Mouse (Mus musculus) olfactory bulb, adult 2 months (tissue): ENCODE measurements at regions not wholly inside any gene's neighbourhood (a gene's known extent, or its start where the extent isn't known, plus 50 kb on each side); places are given as distances from the start of the nearest gene placed in this dataset.

ENCODE experiments used
- CTCF ChIP-seq: fragments of 200-500 bp; IDR thresholded peaks from 2 replicates; pipeline ENCODE4 v1.5.1; 2012; ENCODE audit warnings: low read depth, mild to moderate bottlenecking, low read length, moderate library complexity; ENCODE audit not compliant: insufficient read depth
- POLR2A ChIP-seq: fragments of 200-500 bp; IDR thresholded peaks from 2 replicates; pipeline ENCODE4 v1.6.1; 2012; ENCODE audit warnings: mild to moderate bottlenecking, low read depth, low read length, moderate library complexity; ENCODE audit not compliant: insufficient read depth

- TF ChIP-seq POLR2A: no peak
- TF ChIP-seq CTCF: no peak
Observed at GRCm38 (mm10) chr1:186907409-186908170, 59.6 kb upstream of the D1Pas1 start.
